Mouse (Mus musculus) hindlimb bud, embryonic 11.5 days (tissue): ENCODE results near the gene Slamf8.

Experiments used
- DNase-seq: peaks from one replicate; pipeline ENCODE4 v3.0.0-alpha.2; 2012; ENCODE audit warnings: low read depth, low spot score; ENCODE audit errors: extremely low spot score

Gene Slamf8

DNA sequence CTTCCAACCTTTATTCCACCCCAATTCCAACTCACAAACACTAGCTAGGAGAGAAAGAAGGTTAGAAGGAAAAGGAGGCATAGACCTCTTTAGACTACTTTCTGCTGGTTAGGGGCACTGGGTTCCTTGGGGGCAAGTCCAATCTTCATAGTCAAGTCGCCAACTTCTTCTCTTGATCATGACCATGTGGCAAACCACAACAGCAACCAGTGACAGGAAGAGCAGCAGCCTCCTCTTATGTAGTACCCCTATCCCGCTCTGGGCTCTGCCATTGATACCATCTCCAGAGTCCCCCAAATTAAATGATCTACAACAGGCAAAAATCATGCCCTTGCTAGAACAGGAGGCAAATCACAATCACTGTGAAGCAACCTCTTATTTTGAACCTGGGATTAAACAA lies 3.6 kb upstream of the Slamf8 start:
- DNase-seq, result no peak

DNA sequence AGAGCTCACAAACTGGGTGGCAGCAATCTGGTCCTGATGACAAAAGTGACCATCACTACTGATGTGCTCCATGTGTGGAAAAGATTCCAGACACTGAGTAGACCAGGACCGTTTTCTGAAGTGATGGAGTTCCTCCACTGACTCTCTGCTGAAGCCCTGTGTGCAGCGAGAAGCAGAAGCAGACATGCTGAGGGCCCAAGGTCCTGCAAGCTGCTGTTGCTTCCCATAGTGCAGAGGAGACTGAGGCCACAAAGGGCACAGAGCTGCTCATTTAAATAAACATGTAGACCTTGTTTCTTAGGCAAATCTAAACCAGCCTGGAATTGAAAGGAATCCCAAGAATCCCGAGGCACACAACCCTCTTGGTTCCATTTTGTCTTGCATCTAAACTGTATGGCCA lies 3.0 kb upstream of the Slamf8 start:
- no peak for DNase-seq

GRCm38 (mm10) chr1:172585612-172586567 lies 4.5 kb downstream of the Slamf8 start:
- no peak for DNase-seq

GRCm38 (mm10) chr1:172585026-172585425 lies 5.3 kb downstream of the Slamf8 start:
- DNase-seq, result no peak

DNA sequence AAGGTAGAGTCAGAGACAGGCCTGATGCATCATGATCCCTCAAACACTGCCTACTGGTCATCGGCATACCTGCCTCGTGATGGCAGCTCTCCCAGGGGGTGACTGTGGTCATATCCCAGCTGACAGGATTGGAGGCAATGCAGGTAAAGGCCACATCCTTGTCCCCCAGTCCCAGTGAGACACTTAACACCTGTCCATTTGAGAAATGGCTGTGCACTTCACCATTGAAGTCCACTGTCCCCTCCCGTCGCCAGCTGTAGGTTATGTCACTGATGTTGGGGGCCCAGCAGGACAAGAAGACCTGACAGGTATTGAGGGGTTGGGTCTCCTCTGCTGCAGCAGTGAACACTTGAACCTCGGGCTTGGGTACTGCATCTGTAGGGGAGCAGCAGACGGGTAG lies 6.1 kb downstream of the Slamf8 start:
- DNase-seq, result no peak

DNA sequence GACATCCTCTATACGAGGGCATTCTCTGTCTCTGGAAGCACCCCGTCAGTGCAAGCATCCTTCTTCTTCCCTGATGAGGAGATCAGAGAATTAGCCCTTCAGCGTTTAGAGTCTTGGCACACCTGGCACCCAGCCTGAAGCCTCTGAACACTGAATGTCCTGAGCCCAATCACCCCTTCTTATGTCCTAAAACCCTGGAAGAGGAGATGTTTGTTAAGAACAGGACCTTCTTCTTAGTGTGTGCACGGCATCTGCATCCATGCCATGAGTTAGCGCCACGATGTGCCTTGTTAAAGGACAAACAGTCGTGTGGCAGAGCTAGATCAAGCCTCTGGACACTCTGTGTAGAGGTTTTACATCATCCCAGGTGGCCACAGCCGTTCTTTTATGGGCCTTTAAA lies 7.9 kb downstream of the Slamf8 start:
- DNase-seq, result no peak

DNA sequence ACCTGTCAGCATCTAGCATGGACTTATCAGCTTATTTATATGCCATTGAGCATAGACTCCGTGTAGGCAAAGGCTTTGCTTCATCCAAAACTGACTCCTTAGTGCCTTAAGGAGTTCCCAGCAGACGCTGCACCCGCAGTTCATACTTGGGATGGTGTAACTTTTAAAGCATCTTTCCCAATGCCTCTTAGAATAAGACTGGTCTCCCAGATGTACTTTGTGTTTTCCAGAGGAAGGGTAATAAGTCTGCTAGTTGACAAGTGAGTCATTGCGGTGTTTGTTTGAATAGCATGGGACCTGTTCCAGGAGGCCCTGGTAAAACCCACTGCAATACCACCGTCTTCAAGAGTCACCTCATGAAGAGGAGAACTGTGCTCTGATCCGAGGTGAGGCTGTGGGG lies 10.3 kb downstream of the Slamf8 start:
- no peak for DNase-seq

DNA sequence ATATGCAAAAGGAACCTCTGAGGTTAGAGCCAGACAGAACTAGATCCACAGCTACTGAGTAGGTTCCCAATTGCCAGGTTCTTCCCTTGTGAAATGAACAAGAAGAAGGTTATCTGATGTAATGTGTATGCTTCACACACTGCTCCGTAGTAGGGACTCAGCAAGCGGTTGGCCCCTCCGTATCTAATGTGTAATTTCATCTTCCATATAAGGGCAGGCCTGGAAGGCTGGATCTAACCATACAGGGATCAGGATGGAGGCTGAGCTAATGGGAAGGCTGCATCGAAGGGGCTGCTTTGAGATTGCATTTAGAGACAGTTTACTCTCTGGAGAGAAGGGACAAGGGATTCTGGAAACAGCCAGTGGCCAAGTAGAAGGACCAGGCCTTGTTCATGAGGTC lies 22.6 kb downstream of the Slamf8 start:
- DNase-seq, result no peak

- DNase-seq, result no peak
These were observed 24.2 kb downstream of the Slamf8 start for GRCm38 (mm10) chr1:172566131-172566530.

DNA sequence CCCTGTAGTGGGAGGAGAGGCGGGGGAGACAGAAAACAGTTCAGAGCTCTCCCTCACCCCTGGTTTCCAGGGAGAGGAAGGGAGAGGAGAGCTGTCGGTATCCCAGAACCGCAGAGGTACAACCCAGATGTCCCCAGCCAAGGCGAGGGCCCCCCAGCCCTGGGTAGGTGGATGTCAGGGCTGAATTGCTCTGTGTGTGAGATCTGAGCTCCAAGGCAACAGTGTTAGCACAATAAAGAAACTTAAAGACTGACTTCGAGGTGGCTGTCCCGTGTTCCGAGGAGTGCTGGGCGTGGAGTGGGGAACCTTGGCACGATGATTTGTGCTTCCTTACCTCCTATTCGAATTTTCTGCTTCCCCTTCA lies 26.9 kb downstream of the Slamf8 start:
- no peak for DNase-seq

- DNase-seq, result peak; percentile 37
These were observed 27.5 kb downstream of the Slamf8 start for GRCm38 (mm10) chr1:172562641-172563464.

DNA sequence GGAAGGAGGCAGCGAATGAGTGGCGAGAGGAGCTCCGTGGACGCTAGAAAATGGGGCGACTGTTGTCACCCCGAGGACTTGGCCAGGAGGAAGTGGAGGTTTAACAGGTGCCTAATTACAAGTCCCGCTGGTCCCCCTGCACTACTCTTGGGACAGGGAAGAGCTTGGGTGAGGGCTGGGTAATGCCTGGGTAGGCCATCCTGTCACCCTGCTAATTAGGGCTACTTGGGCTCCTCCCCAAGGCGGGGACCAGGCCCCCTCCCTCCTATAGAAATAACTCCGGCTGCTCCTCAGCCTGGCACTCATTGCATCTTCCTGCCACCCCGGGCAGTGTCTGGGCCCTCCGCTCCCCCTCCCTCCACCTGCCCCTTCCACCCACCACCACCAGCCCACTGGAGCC lies 34.7 kb downstream of the Slamf8 start, which contains the start of gene Vsig8:
Gene Vsig8 (plus strand): TSS at position 301 of the 400 bp plus-strand sequence.
- DNase-seq, result no peak

- DNase-seq, result no peak
These were observed 37.7 kb downstream of the Slamf8 start for GRCm38 (mm10) chr1:172552623-172553022.

DNA sequence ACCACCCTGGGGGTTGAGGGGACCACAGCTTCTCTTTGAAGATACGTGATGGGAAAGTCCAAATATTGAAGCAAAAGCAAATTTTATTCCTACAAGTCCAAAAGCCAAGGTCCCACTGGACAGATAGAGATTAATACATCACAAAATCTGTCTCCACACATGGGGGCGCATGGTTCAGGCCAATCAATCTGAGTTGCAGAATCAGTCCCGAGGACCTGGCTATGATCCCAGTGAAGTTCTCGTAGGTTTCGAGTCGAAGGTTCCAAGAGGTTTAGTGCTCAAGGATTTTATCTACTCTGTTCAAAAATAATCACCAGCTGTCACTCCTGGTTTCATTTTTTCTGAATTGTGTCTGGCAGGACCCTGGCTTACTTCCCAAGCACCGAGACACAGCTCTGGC lies 39.4 kb downstream of the Slamf8 start:
- no peak for DNase-seq

- DNase-seq, result no peak
These were observed 39.8 kb downstream of the Slamf8 start for GRCm38 (mm10) chr1:172550551-172550951.

GRCm38 (mm10) chr1:172549717-172550116 lies 40.7 kb downstream of the Slamf8 start:
- no peak for DNase-seq

DNA sequence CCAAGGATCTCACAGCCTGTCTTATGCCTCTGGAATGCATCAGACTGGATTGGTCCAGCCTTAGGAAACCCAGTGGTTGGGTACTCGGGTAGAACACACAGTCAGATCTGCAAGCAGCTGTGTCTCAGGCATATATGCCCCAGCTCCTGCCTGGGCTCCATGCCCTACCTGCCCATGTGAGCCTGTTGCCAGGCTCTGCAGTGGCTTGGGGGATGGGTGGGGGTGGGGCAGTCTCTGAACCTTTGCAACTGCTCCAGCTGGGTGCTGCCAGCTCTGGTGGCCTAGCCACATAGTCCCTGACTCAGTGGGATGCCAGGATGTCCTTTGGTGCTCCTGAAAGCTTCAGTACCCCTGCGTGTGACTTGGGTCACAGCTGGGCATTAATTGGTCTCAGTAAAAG lies 41.1 kb downstream of the Slamf8 start:
- no peak for DNase-seq

- no peak for DNase-seq
These were observed 41.9 kb downstream of the Slamf8 start for GRCm38 (mm10) chr1:172548501-172548900.

GRCm38 (mm10) chr1:172546062-172546461 lies 44.3 kb downstream of the Slamf8 start:
- DNase-seq, result no peak

GRCm38 (mm10) chr1:172540283-172540820 lies 50.0 kb downstream of the Slamf8 start:
- no peak for DNase-seq

DNA sequence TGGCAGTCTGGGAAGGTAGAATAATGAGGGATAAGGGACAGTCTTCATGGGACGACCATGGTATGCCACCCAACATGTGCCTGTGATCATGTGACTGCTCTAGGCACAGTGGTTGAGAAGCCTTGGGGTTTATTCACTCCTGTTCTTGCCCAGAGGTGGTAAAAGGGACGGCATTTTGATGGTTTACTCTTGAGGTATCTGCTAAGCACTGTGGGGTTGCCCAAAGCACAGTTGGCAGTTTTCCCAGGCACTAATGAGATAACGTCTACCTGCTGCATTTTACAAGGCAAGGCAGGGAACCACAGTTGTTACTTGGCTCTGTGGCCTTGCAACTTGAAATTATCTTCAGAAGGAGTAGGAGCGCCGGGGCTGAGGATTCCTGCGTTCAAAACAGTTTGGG lies 50.5 kb downstream of the Slamf8 start:
- no peak for DNase-seq

DNA sequence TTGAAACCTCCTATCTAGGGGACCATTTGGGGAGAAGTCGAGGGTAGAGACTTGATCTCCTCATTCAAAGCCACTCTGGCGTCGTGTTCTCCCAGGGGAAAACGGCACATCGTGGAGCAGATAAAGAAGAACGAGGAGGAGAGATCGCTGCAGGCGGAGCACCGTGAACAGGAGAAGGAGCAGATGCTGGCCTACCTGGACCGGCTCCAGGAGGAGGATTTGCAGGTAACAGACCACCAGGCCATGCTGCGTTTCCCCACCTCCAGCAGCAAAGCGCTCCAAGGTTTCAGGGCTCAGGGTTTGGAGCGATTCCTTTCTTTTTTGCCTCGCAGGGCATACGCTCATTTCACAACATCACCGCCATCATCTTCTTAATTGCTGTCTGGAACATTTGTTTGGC lies 55.3 kb downstream of the Slamf8 start:
- no peak for DNase-seq
